Mouse (Mus musculus): ENCODE results near the gene 4833439L19Rik. TPM values are rescaled to one million over a fixed set of nuclear protein-coding genes. Genes with fewer than 3 reads are reported as not detected.

The 4833439L19Rik gene
- polyA plus RNA-seq, 1 experiment from 2014 or later: 256 TPM

DNA sequence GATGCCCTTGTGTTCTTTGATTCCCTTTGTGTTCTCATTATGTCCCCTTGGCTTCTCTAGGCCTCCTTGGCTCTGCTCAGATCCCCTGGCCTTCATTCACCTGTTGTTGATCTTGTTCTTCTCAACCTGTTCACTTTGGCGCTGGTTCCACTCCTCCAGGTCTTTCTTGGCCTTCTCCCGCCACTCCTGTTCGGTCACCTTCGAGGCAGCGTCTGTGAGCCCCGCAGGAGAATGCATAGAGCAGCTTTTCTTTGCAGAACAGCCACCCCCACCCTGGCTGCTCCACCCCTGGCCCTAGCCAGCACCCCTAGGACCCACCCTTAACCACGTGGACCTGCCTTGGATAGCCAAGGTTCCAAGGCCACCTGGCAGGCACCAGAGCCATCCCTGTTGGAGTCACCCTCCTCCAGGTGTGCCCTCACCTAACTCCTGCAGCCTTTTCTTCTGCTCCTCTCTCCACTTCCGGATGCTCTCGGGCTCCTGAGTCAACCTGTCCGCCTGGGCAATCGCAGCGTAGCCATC is 33.4 kb upstream of the 4833439L19Rik start:
- Histone ChIP-seq H3K4me1 (replicated peaks) (0 out of 2 replicates have a peak, but pooled peaks cover 9% of the 10 kb centered on the region), H3K36me3 (peaks cover 45% of the 10 kb centered on the region), H3K27me3 (no peaks in the 10 kb centered on the region), H3K4me3 (no peak overlapping the region), H3K9ac (no peak overlapping the region), H3K27ac (replicated peaks) (no peak overlapping the region), H3K4me2 (no peak overlapping the region), H3K9me3 (no peaks in the 10 kb centered on the region)
- WGBS: 90% methylated on average over 12 of the region's 12 CpGs
- no peak for ATAC-seq (ENCODE audit: low FRiP score, low read depth)

DNA sequence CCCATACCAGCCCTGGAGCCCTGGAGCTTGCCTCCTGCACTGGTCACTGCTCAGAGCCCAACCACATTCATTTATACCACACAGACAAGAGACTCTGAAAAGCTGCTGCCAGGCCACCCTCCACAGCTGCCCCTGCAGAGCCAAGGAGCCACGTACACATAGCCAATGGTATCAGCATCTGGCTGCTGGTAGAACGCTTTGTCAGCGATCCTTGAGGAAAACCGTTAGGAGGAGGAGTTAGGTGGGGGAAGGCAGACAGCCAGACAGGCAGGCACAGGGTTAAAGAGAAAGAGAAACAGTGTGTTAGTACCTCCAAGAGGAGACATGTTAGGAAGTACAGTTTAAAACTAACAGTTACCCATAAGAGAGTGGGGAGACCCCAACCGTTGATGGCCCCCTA is 31.6 kb upstream of the 4833439L19Rik start:
- no peak overlapping the region for H3K4me2 ChIP-seq
- H3K27me3 ChIP-seq: no peaks in the 10 kb centered on the region
- 60% methylated on average over 5 of the region's 5 CpGs for WGBS
- peaks cover 18% of the 10 kb centered on the region for H3K4me1 ChIP-seq (replicated peaks)
- no peak overlapping the region for H3K27ac ChIP-seq (replicated peaks)
- H3K9ac ChIP-seq: no peak overlapping the region
- ATAC-seq (ENCODE audit: low FRiP score, low read depth): no peak
- no peaks in the 10 kb centered on the region for H3K9me3 ChIP-seq
- H3K4me3 ChIP-seq: no peak overlapping the region
- peaks cover 45% of the 10 kb centered on the region for H3K36me3 ChIP-seq

DNA sequence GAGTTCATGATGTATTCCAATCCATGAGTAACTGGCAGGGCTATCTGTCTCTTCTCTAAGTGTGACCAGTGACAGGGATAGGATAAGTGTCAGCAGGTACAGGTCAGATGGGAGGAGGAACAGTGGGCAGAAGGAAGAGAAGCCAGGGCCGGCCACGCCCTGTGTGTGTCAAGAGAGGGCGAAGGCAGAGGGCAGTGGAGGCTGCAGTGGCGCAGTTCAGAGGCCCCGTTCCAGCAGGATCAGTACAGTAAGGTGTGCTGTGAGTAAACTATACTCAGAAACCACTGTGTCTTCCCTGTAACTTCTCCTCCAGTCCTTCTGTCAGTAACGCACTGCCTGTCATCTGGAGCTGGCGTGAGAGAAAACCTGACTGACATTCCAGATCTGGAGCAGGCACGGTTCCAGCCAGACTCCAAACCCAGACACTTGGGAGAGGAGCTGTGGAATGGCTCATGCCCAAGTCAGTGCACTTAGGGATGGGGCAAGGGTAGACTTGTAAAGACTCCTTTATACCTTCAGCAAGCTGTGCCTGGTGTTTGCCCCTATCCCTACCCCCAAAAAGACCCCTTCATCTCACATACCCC is 31.0 kb upstream of the 4833439L19Rik start:
- Histone ChIP-seq H3K27ac (replicated peaks) (no peak overlapping the region), H3K9me3 (no peaks in the 10 kb centered on the region), H3K27me3 (no peaks in the 10 kb centered on the region), H3K36me3 (peaks cover 40% of the 10 kb centered on the region), H3K9ac (no peak overlapping the region), H3K4me2 (no peak overlapping the region), H3K4me3 (no peak overlapping the region), H3K4me1 (replicated peaks) (peaks cover 25% of the 10 kb centered on the region)
- peak; percentile 23; the same call in 1 of the 2 replicates for ATAC-seq (ENCODE audit: low FRiP score, low read depth)
- WGBS: 79% methylated on average over 8 of the region's 8 CpGs

DNA sequence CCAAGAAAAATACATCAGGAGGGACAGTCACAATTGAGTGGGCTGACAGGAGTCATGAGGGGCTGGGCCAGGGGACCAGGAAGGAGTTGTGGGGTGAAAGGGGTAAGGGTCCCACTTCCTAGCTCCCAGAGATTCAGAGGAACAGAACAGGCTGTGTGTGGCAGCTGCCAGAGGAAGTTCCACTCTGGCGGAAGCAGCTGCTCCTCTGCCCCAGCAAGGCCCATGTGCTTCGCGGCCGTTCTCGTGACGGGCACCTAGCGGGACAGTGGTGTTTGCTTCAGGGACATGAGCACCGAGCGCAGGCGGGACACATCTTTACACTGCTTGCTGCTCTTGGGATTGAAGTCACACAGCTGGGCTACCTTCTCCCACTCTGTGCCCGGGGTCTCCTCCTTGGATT is 28.4 kb upstream of the 4833439L19Rik start:
- H3K4me1 ChIP-seq (replicated peaks): peaks cover 36% of the 10 kb centered on the region
- ATAC-seq (ENCODE audit: low FRiP score, low read depth): no peak
- no peaks in the 10 kb centered on the region for H3K9me3 ChIP-seq
- H3K4me3 ChIP-seq: no peak overlapping the region
- H3K9ac ChIP-seq: no peak overlapping the region
- no peak overlapping the region for H3K4me2 ChIP-seq
- peaks cover 23% of the 10 kb centered on the region; the same call in 1 of the 2 replicates for H3K36me3 ChIP-seq
- no peak overlapping the region for H3K27ac ChIP-seq (replicated peaks)
- WGBS: 81% methylated on average over 11 of the region's 11 CpGs
- H3K27me3 ChIP-seq: no peaks in the 10 kb centered on the region

DNA sequence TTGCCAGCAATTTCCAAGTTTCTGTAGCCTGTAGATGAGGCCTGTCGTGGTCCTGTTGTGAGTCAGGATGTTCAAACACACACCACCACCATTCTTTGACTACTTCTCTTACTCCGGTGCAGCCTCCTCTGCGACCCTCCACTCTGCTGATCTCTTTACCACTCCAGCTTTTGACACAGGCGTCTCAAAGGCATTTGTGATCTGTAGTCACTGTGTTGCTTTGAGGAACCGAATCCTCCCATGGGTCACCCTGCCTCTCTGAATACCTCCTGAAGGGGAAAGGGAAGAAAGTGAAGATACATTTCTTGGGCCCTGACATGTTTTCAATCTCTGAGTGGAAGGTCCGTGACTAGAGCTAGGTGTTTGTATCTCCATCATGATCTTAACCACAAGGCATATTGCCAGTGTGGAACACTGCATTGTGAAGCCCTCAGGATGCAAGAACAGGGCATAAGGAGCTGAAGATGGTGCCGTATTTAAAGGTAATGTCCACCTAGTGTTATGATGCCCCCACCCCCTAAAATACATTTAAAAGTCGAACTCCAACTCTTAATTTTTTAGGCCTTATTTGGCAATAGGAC is 26.6 kb upstream of the 4833439L19Rik start:
- no peak for ATAC-seq (ENCODE audit: low FRiP score, low read depth)
- Histone ChIP-seq H3K27ac (replicated peaks) (no peak overlapping the region), H3K4me3 (no peak overlapping the region), H3K9ac (no peak overlapping the region), H3K27me3 (no peaks in the 10 kb centered on the region), H3K36me3 (peaks cover 10% of the 10 kb centered on the region), H3K4me1 (replicated peaks) (peaks cover 37% of the 10 kb centered on the region), H3K4me2 (peak overlapping the region; percentile 77), H3K9me3 (no peaks in the 10 kb centered on the region)
- WGBS: 93% methylated on average over 8 of the region's 8 CpGs

DNA sequence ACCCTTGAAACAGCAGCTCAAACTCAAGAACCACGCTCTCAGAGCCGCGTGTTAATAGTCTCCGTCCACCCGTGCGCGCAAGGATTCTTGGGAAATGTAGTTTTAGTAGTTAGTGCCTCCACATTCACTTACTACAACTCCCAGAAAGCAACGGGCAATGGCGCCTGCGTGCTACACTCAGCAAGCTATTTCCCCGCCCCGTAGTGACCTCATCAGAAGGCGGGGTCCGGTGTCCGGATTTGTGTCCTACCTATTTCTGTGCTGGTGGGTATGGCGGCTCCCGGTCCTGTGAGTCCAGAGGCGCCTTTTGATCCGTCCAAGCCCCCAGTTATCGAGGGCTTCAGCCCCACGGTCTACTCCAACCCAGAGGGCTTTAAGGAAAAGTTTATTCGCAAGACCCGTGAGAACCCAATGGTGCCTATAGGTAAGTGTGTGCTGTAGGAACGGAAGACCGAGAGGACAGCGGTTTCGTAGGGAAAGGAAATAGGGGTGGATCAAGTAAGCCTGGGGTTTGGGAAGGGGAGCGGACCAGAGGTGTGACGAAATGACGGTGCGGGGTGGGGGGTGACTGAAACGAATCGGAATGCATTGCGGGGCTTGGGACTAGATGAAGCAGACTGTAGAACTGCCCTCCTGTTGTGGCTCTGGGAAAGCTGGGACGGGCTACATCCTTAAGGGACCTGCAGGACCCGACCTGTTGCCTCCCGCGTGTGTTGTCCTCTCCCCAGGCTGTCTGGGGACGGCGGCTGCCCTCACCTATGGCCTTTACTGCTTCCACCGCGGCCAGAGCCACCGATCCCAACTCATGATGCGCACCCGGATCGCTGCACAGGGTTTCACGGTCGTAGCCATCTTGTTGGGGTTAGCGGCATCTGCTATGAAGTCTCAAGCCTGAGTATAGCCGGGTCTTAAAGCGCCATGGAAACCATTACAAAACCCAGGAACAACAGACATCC is 25.0 kb upstream of the 4833439L19Rik start, which contains the start of the genes Nop16 and Higd2a:
Gene Nop16, minus strand, starts transcription at position 95 of the 956 bp plus-strand sequence.
Gene Higd2a, plus strand, starts transcription at position 212 of the 956 bp plus-strand sequence.
- H3K4me3 ChIP-seq: peak within 1 kb of the TSS; percentile 95
- H3K9me3 ChIP-seq: no peaks in the 10 kb centered on the region
- H3K9ac ChIP-seq: peak within 1 kb of the TSS; percentile 97
- ATAC-seq (ENCODE audit: low FRiP score, low read depth): peak; percentile 97
- H3K27ac ChIP-seq (replicated peaks): peak within 1 kb of the TSS; percentile 96
- peaks cover 33% of the 10 kb centered on the region for H3K4me1 ChIP-seq (replicated peaks)
- H3K4me2 ChIP-seq: peak within 1 kb of the TSS; percentile 77
- peaks cover 16% of the 10 kb centered on the region for H3K36me3 ChIP-seq
- no peaks in the 10 kb centered on the region for H3K27me3 ChIP-seq
- WGBS: under 1% methylated on average over 51 of the region's 51 CpGs

DNA sequence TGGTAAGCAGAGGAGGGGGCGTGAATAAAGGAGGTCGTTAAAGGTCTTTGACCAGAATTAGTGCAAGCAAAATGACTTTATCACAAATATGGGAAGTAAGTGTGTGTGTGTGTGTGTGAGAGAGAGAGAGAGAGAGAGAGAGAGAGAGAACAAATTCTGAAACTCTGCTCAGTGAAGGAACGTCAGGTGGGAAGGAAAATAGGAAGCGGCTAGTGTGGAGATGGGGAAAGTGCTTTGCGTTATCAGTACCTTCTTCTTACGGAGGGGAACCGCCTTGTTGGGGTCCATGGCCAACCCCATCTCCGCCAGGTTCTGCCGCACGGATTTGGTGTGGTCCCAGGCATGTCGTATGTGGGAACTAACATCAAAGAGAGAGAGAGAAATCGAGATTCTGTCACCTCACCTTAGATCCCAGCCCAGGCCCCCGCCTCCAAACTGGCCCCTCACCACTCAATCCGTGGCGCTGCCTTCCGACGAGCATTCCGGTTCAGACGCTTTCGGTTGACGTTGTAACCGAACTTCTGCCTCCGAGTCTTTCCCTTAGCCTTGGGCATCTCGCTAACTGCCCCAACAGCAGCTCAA is 24.3 kb upstream of the 4833439L19Rik start:
- Histone ChIP-seq H3K9ac (peak overlapping the region; percentile 61), H3K9me3 (no peaks in the 10 kb centered on the region), H3K4me3 (peak overlapping the region; percentile 95), H3K36me3 (peaks cover 20% of the 10 kb centered on the region), H3K4me2 (peak overlapping the region; percentile 77), H3K27me3 (no peaks in the 10 kb centered on the region), H3K27ac (replicated peaks) (peak overlapping the region; percentile 96), H3K4me1 (replicated peaks) (peaks cover 33% of the 10 kb centered on the region)
- 3% methylated on average over 24 of the region's 24 CpGs for WGBS
- ATAC-seq (ENCODE audit: low FRiP score, low read depth): no peak; the same call in 1 of the 2 replicates

DNA sequence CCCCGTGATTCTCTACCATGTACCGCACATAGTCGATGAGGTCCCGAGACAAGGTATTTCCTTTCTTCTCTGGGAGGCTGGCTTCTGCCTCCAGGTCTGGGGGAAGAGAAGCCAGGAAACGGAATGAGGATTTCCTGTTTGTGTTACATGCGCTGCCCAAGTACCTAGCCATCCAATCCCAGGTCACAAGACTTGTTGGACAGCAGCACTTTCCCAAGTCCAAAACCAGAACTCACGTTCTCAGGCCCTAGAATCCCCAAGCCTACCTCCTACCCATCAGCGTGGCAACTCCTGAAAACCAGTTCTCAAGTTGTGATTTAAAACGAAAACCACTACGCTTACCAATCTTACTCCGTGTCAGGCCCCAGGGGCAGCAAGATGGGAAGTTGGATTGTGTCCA is 20.6 kb upstream of the 4833439L19Rik start:
- 90% methylated on average over 11 of the region's 11 CpGs for WGBS
- Histone ChIP-seq H3K4me1 (replicated peaks) (peaks cover 17% of the 10 kb centered on the region), H3K4me3 (no peak overlapping the region), H3K9me3 (no peaks in the 10 kb centered on the region), H3K36me3 (peaks cover 51% of the 10 kb centered on the region), H3K27ac (replicated peaks) (no peak overlapping the region), H3K9ac (no peak overlapping the region), H3K27me3 (no peaks in the 10 kb centered on the region), H3K4me2 (no peak overlapping the region)
- ATAC-seq (ENCODE audit: low FRiP score, low read depth): no peak

DNA sequence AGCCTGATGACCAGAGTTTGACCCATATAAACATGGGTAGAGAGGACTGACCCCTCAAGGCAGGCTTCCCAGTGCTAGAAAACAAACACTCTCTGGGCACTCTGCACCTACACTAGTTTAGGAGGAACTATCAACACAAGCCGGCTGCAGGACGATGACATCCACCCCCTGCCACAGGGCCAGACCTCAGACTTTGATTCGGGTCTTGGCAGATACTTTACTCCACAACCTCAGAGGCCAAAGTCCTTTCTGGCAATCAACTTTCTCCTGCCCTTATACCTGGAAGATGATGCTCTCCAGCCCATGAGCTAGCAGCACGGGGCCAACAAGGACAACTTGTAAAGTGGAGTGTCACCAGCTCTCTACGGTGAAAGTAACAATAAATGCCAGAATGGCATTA is 17.6 kb upstream of the 4833439L19Rik start:
- no peak for ATAC-seq (ENCODE audit: low FRiP score, low read depth)
- Histone ChIP-seq H3K27me3 (no peaks in the 10 kb centered on the region), H3K27ac (replicated peaks) (no peak overlapping the region), H3K9ac (no peak overlapping the region), H3K4me1 (replicated peaks) (peaks cover 6% of the 10 kb centered on the region), H3K9me3 (no peaks in the 10 kb centered on the region), H3K4me3 (no peak overlapping the region), H3K36me3 (peaks cover 65% of the 10 kb centered on the region), H3K4me2 (no peak overlapping the region)
- WGBS: 90% methylated on average over 5 of the region's 5 CpGs

DNA sequence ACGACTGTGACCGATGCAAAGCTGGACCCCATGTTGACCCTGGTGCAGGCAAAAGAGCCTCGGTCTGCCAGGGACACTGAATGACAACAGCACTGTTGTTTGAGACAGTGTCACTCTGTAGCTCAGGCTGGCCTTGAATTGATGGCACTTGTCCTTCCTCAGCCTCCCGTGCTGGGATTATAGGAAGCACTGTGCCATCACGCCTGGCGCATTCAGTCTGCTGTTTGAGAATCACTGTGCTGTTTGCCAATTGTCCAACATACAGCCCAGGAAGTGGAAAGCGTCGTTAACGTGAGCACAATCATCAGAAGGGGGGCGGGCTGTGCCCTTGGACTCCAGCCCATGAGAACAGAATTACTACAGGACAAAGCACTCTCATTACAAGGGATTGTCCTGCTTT is 16.9 kb upstream of the 4833439L19Rik start:
- WGBS: 66% methylated on average over 10 of the region's 10 CpGs
- Histone ChIP-seq H3K4me2 (no peak overlapping the region), H3K9ac (no peak overlapping the region), H3K36me3 (peaks cover 64% of the 10 kb centered on the region), H3K4me3 (no peak overlapping the region), H3K9me3 (no peaks in the 10 kb centered on the region), H3K27ac (replicated peaks) (no peak overlapping the region), H3K27me3 (no peaks in the 10 kb centered on the region), H3K4me1 (replicated peaks) (peaks cover 10% of the 10 kb centered on the region)
- no peak for ATAC-seq (ENCODE audit: low FRiP score, low read depth)

DNA sequence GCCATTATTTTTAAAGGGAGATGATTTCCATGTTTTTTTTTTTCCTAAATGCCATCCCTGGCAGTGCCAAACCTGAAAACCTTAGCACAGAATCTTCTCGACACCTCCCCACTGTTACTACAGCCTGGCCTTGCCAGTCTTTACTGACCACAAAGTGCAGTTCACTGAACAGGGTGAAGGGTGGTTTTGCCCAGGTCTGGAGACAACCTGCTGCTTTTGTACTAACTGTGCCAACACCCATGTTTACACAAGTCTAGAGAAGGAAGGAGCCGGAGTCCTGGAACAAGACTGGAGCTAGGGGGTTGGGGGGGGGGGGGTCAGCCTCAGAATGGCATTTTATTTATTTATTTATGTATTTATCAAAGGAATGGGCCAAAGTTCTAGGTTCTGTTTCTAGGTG is 16.1 kb upstream of the 4833439L19Rik start:
- Histone ChIP-seq H3K9me3 (no peaks in the 10 kb centered on the region), H3K27ac (replicated peaks) (no peak overlapping the region), H3K9ac (no peak overlapping the region), H3K36me3 (peaks cover 67% of the 10 kb centered on the region), H3K4me1 (replicated peaks) (peaks cover 17% of the 10 kb centered on the region), H3K4me2 (no peak overlapping the region), H3K4me3 (no peak overlapping the region), H3K27me3 (no peaks in the 10 kb centered on the region)
- 86% methylated on average over 2 of the region's 2 CpGs for WGBS
- ATAC-seq (ENCODE audit: low FRiP score, low read depth): no peak
